Mouse (Mus musculus) stomach, adult 2 months (tissue): ENCODE results near the gene Atp6v0e. TPM values are rescaled to one million over a fixed set of nuclear protein-coding genes. Genes with fewer than 3 reads are reported as not detected.

Experiments used
- polyA plus RNA-seq: library from polyadenylated mRNA; depleted of rRNA; stranded (reverse); fragments of >200 nt; gene quantifications from 2 replicates; pipeline ENCODE4 v1.2.3, GENCODE M21; 2012; rRNA removed

Gene Atp6v0e
- 111 and 120 TPM in 2 replicates for polyA plus RNA-seq

GRCm38 (mm10) chr17:26662978-26663683, at the start of gene Atp6v0e:
Gene Atp6v0e, plus strand, starts transcription at chr17:26663231.

GRCm38 (mm10) chr17:26715271-26715758, 52.3 kb downstream of the Atp6v0e start, which contains the start of gene Crebrf:
Gene Crebrf, plus strand, starts transcription at chr17:26715650.

Other genes with a start within 250 kb of the Atp6v0e start
- 6.8 and 17.5 TPM in 2 replicates for gene Neurl1b, start 248.4 kb upstream of the Atp6v0e start, polyA plus RNA-seq
- 66.1 and 80.0 TPM in 2 replicates for gene Ergic1, start 101.7 kb upstream of the Atp6v0e start, polyA plus RNA-seq
- 23.9 and 44.9 TPM in 2 replicates for gene Dusp1, start 101.1 kb upstream of the Atp6v0e start, polyA plus RNA-seq
- 0.52 and 0.53 TPM in 2 replicates for gene Crebrf, start 52.4 kb downstream of the Atp6v0e start, polyA plus RNA-seq
- 7.5 and 9.8 TPM in 2 replicates for gene Bnip1, start 117.8 kb downstream of the Atp6v0e start, polyA plus RNA-seq
- 1.7 and 1.8 TPM in 2 replicates for gene Nkx2-5, start 181.8 kb downstream of the Atp6v0e start, polyA plus RNA-seq